ENCODE assay signal across 28 mouse cellular contexts in the genomic region with DNA sequence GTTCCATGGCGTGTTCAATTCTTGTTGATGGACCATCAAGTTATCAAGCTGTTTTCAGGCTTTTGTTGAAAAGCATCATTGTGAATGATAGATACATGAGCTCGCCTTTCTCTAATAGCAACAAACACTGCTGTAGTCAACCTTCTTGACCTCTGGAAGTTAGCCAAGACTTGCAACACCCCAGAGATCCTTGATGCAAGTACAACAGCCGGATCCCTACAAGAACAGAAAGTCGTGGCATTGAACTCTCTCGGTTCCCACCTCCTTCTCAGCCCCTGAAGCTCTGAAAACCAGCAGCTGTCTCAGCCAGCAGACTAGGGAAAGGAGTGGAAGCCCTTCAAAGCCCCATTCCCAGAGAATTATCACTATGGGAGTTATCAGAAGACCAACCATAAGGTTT. TPM values are rescaled to one million over a fixed set of nuclear protein-coding genes. Genes with fewer than 3 reads are reported as not detected.
DNase-seq lines count a peak whose midpoint lies in the region; ATAC-seq and TF ChIP-seq lines count a peak whose summit lies in the region.
"Had no signal": no experiment of that assay in that cellular context is flagged by ENCODE, and none has a peak within 500 bp of the region (broad histone marks: within the 10 kb centered on the region; RNA-seq: fewer than 3 reads in every experiment).

No protein-coding gene starts in this region.

- TF ChIP-seq CTCF in liver, adult 2 months (IDR thresholded peaks at IDR 0.05; ENCODE audit: low read depth, low read length) = no peak

- no peaks in the 10 kb centered on the region for H3K4me1 ChIP-seq in liver, adult 2 months (ENCODE audit: control insufficient read depth, insufficient read depth, low read length)
- H3K4me1 ChIP-seq in liver, embryonic 11.5 days (replicated peaks; ENCODE audit: control insufficient read depth, insufficient read depth, low read length) = no peaks in the 10 kb centered on the region
- H3K4me1 ChIP-seq in lung, embryonic 15.5 days = no peaks in the 10 kb centered on the region
- no peaks in the 10 kb centered on the region for H3K4me1 ChIP-seq in forebrain, embryonic 10.5 days
- H3K4me1 ChIP-seq: hindbrain, embryonic 10.5 days; kidney, embryonic 15.5 days; liver, embryonic 13.5 days; midbrain, embryonic 10.5 days had no signal

- H3K9me3 ChIP-seq in liver, embryonic 11.5 days (ENCODE audit: control insufficient read depth, low read length) = no peaks in the 10 kb centered on the region
- no peaks in the 10 kb centered on the region for H3K9me3 ChIP-seq in lung, embryonic 15.5 days
- H3K9me3 ChIP-seq in forebrain, embryonic 10.5 days = no peaks in the 10 kb centered on the region
- H3K9me3 ChIP-seq: hindbrain, embryonic 10.5 days; kidney, embryonic 15.5 days; liver, embryonic 13.5 days; midbrain, embryonic 10.5 days had no signal

- H3K4me3 ChIP-seq in liver, adult 2 months (ENCODE audit: insufficient read depth, low read depth, low read length) = no peak overlapping the region
- H3K4me3 ChIP-seq in liver, embryonic 11.5 days (ENCODE audit: low read depth, low read length) = no peak overlapping the region
- H3K4me3 ChIP-seq in lung, embryonic 15.5 days = no peak overlapping the region
- no peak overlapping the region for H3K4me3 ChIP-seq in forebrain, embryonic 10.5 days
- H3K4me3 ChIP-seq: hindbrain, embryonic 10.5 days; kidney, embryonic 15.5 days; liver, embryonic 13.5 days; midbrain, embryonic 10.5 days; myocyte had no signal

- no peak overlapping the region for H3K4me2 ChIP-seq in liver, embryonic 11.5 days
- H3K4me2 ChIP-seq in lung, embryonic 15.5 days = no peak overlapping the region
- H3K4me2 ChIP-seq: heart, embryonic 11.5 days; kidney, embryonic 15.5 days; liver, embryonic 13.5 days had no signal

- H3K27me3 ChIP-seq in liver, adult 2 months (ENCODE audit: control insufficient read depth, insufficient read depth, low read length) = no peaks in the 10 kb centered on the region
- no peaks in the 10 kb centered on the region for H3K27me3 ChIP-seq in liver, embryonic 11.5 days (replicated peaks; ENCODE audit: control insufficient read depth, insufficient read depth, low read length)
- no peaks in the 10 kb centered on the region for H3K27me3 ChIP-seq in lung, embryonic 15.5 days
- H3K27me3 ChIP-seq in forebrain, embryonic 10.5 days (ENCODE audit: poor library complexity, severe bottlenecking) = no peaks in the 10 kb centered on the region
- H3K27me3 ChIP-seq: kidney, embryonic 15.5 days; liver, embryonic 13.5 days had no signal

- DNase-seq in adrenal gland, adult 8-10 months = peak; percentile 24
- no peak for DNase-seq in adrenal gland, postnatal 4 days (ENCODE audit: low spot score in 2 of 2)
- peak; percentile 67 for DNase-seq in liver, adult 2 months (ENCODE audit: extremely low read depth, low read depth, low spot score)
- DNase-seq in liver, embryonic 11.5 days (ENCODE audit: low spot score) = no peak
- peak; percentile 80 for DNase-seq in lung, postnatal 36 days
- no peak for DNase-seq in forebrain, embryonic 10.5 days (ENCODE audit: extremely low spot score, low spot score)
- DNase-seq in urinary bladder, adult 2 months (ENCODE audit: low spot score) = no peak
- DNase-seq: cerebellum, adult 18-20 months; cerebellum, postnatal 25 days; liver, embryonic 13.5 days; thymus, postnatal 14 days had no signal

- 33% methylated on average over 5 of the region's 5 CpGs for WGBS in liver, adult 2 months
- 70% methylated on average over 5 of the region's 5 CpGs for WGBS in liver, embryonic 11.5 days
- 37% methylated on average over 5 of the region's 5 CpGs for WGBS in lung, embryonic 15.5 days
- 82% methylated on average over 5 of the region's 5 CpGs for WGBS in forebrain, embryonic 10.5 days

- no peaks in the 10 kb centered on the region for H3K36me3 ChIP-seq in liver, adult 2 months (ENCODE audit: control insufficient read depth, insufficient read depth, low read length)
- H3K36me3 ChIP-seq in liver, embryonic 11.5 days (ENCODE audit: control insufficient read depth, insufficient read depth, low read length) = no peaks in the 10 kb centered on the region
- H3K36me3 ChIP-seq in lung, embryonic 15.5 days = no peaks in the 10 kb centered on the region
- no peaks in the 10 kb centered on the region for H3K36me3 ChIP-seq in forebrain, embryonic 10.5 days (replicated peaks)
- H3K36me3 ChIP-seq: hindbrain, embryonic 10.5 days; kidney, embryonic 15.5 days; liver, embryonic 13.5 days; midbrain, embryonic 10.5 days had no signal

- no peak for ATAC-seq in liver, embryonic 11.5 days (replicated peaks; ENCODE audit: low FRiP score)
- peak; percentile 27; the same call in 1 of the 2 replicates for ATAC-seq in lung, embryonic 15.5 days (ENCODE audit: borderline replicate concordance, extremely low read depth, low FRiP score, low TSS enrichment)
- ATAC-seq: forebrain, embryonic 14.5 days; hindbrain, embryonic 16.5 days; intestine, embryonic 16.5 days; midbrain, embryonic 16.5 days had no signal

- no peak overlapping the region for H3K9ac ChIP-seq in liver, adult 2 months (ENCODE audit: low read depth, low read length)
- no peak overlapping the region for H3K9ac ChIP-seq in liver, embryonic 11.5 days (ENCODE audit: low read depth, low read length)
- H3K9ac ChIP-seq in lung, embryonic 15.5 days = no peak overlapping the region
- H3K9ac ChIP-seq: kidney, embryonic 15.5 days; liver, embryonic 13.5 days had no signal

- TF ChIP-seq POLR2A in liver, adult 2 months (IDR thresholded peaks at IDR 0.05; ENCODE audit: extremely low read depth, insufficient read depth, low read length) = no peak

- H3K79me2 ChIP-seq in liver, adult 2 months (ENCODE audit: control insufficient read depth, insufficient read depth, low read length) = no peaks in the 10 kb centered on the region

- H3K27ac ChIP-seq in liver, adult 2 months (replicated peaks; ENCODE audit: insufficient read depth, low read depth, low read length) = no peak overlapping the region
- H3K27ac ChIP-seq in liver, embryonic 11.5 days (ENCODE audit: low read depth, low read length) = no peak overlapping the region
- no peak overlapping the region for H3K27ac ChIP-seq in lung, embryonic 15.5 days
- H3K27ac ChIP-seq in forebrain, embryonic 10.5 days = no peak overlapping the region
- H3K27ac ChIP-seq: hindbrain, embryonic 10.5 days; kidney, embryonic 15.5 days; liver, embryonic 13.5 days; midbrain, embryonic 10.5 days had no signal

RNA-seq across cellular contexts. Expression of a gene that starts 28.2 kb away (rescaled TPM):
- not detected for total RNA-seq in adrenal gland, adult 8-10 months (2022)
- under 1 TPM; 0.11 to 0.28 TPM for total RNA-seq in adrenal gland, postnatal 4 days (2021)
- 0.46 and 0.60 TPM in 2 replicates for total RNA-seq in liver, adult 2 months (2014; rRNA removed)
- 0.21 and 0.25 TPM in 2 replicates for polyA plus RNA-seq in liver, adult 2 months (2012; rRNA removed)
- polyA plus RNA-seq in liver, embryonic 11.5 days (2014; fragmentation: Nextera tagmentation; extraction: Ambion mirVana) = not detected in 2 replicates
- polyA plus RNA-seq in lung, embryonic 15.5 days (2015; fragmentation: Nextera tagmentation; extraction: Ambion mirVana) = not detected in 2 replicates
- not detected in 2 replicates for polyA plus RNA-seq in forebrain, embryonic 10.5 days (2016; fragmentation: Nextera tagmentation; extraction: Ambion mirVana)
- polyA plus RNA-seq in urinary bladder, adult 2 months (2012; rRNA removed) = 0.96 and 1.1 TPM in 2 replicates
- total RNA-seq: gastrocnemius, adult 8-10 months had no signal
- polyA plus RNA-seq: embryonic facial prominence, embryonic 14.5 days; forebrain, embryonic 14.5 days; heart, embryonic 11.5 days; heart, postnatal 0 days; hindbrain, embryonic 10.5 days; hindbrain, embryonic 16.5 days; intestine, embryonic 16.5 days; kidney, embryonic 15.5 days; limb, embryonic 11.5 days; liver, embryonic 13.5 days; midbrain, embryonic 10.5 days; midbrain, embryonic 16.5 days; myocyte; neural tube, embryonic 14.5 days; spleen, adult 2 months had no signal

RNA-seq across cellular contexts. Expression of a gene that starts 31.4 kb away (rescaled TPM):
- under 1 TPM; 0.09 to 0.24 (median 0.10) TPM for total RNA-seq in adrenal gland, adult 8-10 months (2022)
- total RNA-seq in adrenal gland, postnatal 4 days (2021) = 1 to 10 TPM in 1 of 2 experiments, under 1 TPM in 1; 0.76 to 1.6 TPM
- total RNA-seq in liver, adult 2 months (2014; rRNA removed) = 1.6 and 3.9 TPM in 2 replicates
- 5.1 and 10.2 TPM in 2 replicates for polyA plus RNA-seq in liver, adult 2 months (2012; rRNA removed)
- 0.05 and 0.08 TPM in 2 replicates for polyA plus RNA-seq in liver, embryonic 11.5 days (2014; fragmentation: Nextera tagmentation; extraction: Ambion mirVana)
- 1.1 TPM in 2 replicates for polyA plus RNA-seq in lung, embryonic 15.5 days (2015; fragmentation: Nextera tagmentation; extraction: Ambion mirVana)
- polyA plus RNA-seq in forebrain, embryonic 10.5 days (2016; fragmentation: Nextera tagmentation; extraction: Ambion mirVana) = 0.59 and 0.71 TPM in 2 replicates
- polyA plus RNA-seq in urinary bladder, adult 2 months (2012; rRNA removed) = 118 and 159 TPM in 2 replicates

RNA-seq across cellular contexts. Expression of a gene that starts 38.3 kb away (rescaled TPM):
- total RNA-seq in adrenal gland, adult 8-10 months (2022) = not detected
- total RNA-seq in adrenal gland, postnatal 4 days (2021) = under 1 TPM; 0.11 TPM
- not detected in 2 replicates for total RNA-seq in liver, adult 2 months (2014; rRNA removed)
- 0.04 TPM in 1 of 2 replicates, not detected in the other for polyA plus RNA-seq in liver, adult 2 months (2012; rRNA removed)
- polyA plus RNA-seq in liver, embryonic 11.5 days (2014; fragmentation: Nextera tagmentation; extraction: Ambion mirVana) = 0.70 and 1.2 TPM in 2 replicates
- 29.5 and 30.4 TPM in 2 replicates for polyA plus RNA-seq in lung, embryonic 15.5 days (2015; fragmentation: Nextera tagmentation; extraction: Ambion mirVana)
- polyA plus RNA-seq in forebrain, embryonic 10.5 days (2016; fragmentation: Nextera tagmentation; extraction: Ambion mirVana) = 3.5 and 3.9 TPM in 2 replicates
- polyA plus RNA-seq in urinary bladder, adult 2 months (2012; rRNA removed) = 14.1 and 15.0 TPM in 2 replicates
- polyA plus RNA-seq: heart, postnatal 0 days; liver, embryonic 13.5 days; testis, adult 2 months had no signal

Comparison
In these comparisons a context has a peak if more than half of its experiments do, and no peak if none do; other contexts are left out.
1. DNase-seq: peak in adrenal gland, adult 8-10 months (single experiment), liver, adult 2 months (single experiment) and lung, postnatal 36 days (single experiment); none in adrenal gland, postnatal 4 days (0 of 2), liver, embryonic 11.5 days (single experiment), forebrain, embryonic 10.5 days (single experiment) and urinary bladder, adult 2 months (single experiment).
2. RNA of a gene that starts 31.4 kb away (polyA plus RNA-seq): 118 to 159 TPM in urinary bladder, adult 2 months; 5.1 to 10.2 TPM in liver, adult 2 months, 1.1 TPM in lung, embryonic 15.5 days, 0.59 to 0.71 TPM in forebrain, embryonic 10.5 days and 0.05 to 0.08 TPM in liver, embryonic 11.5 days; every median in the first group is over 10 times any median in the second.